Mouse (Mus musculus) 3T3-L1 (cell line): ENCODE measurements around the gene Vmn2r21.
"Not testable (repeated sequence)": the region's sequence is repeated elsewhere in the genome, so short reads cannot be mapped to it uniquely, and the experiment has no call there.

Source experiments
- DNase-seq: peaks from one replicate; pipeline ENCODE4 v3.0.0-alpha.2; 2015; ENCODE audit warnings: low read depth, low spot score

Vmn2r21 gene

GRCm38 (mm10) chr6:123533306-123533705, at the start of gene Vmn2r21:
TSS of gene Vmn2r21 (minus strand) at chr6:123533406.
- not testable (repeated sequence) for DNase-seq

GRCm38 (mm10) chr6:123574698-123575097, 41.5 kb upstream of the Vmn2r21 start:
- DNase-seq: not testable (repeated sequence)

GRCm38 (mm10) chr6:123539755-123540154, 6.5 kb upstream of the Vmn2r21 start:
- not testable (repeated sequence) for DNase-seq

- not testable (repeated sequence) for DNase-seq
These were observed 10.8 kb downstream of the Vmn2r21 start for GRCm38 (mm10) chr6:123522263-123523011.

- DNase-seq: not testable (repeated sequence)
These were observed 60.2 kb downstream of the Vmn2r21 start for GRCm38 (mm10) chr6:123473045-123473444.

GRCm38 (mm10) chr6:123472458-123472987, 60.7 kb downstream of the Vmn2r21 start:
- not testable (repeated sequence) for DNase-seq

GRCm38 (mm10) chr6:123468651-123469050, 64.6 kb downstream of the Vmn2r21 start:
- not testable (repeated sequence) for DNase-seq
